Mouse (Mus musculus): ENCODE measurements around the gene Lbp.

Gene Lbp

GRCm38 (mm10) chr2:158364175-158364574 lies 57.9 kb downstream of the Lbp start:
- no peak for DNase-seq

- DNase-seq, result no peak
Observed at GRCm38 (mm10) chr2:158365099-158365850, 59.0 kb downstream of the Lbp start.

GRCm38 (mm10) chr2:158367654-158368053 lies 61.4 kb downstream of the Lbp start:
- DNase-seq, result no peak

DNA sequence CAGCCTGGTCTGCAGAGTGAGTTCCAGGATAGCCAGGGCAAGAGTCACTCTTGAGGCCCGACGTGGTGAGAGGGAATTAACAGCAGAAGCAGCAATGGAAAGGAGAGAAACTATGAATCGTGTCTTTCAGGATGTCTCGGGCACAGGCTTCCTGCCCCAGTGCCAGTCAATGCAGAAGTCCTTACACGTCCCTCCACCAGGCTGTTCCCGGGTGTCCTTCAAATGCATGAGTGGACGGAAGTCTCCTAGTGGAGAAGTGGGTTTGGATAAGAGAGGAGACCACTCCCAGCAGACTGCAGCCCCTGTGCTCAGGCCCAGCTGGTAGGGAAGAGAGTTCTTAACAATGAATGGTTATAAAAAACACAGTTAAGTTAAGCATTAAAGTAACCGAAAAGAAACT lies 62.0 kb downstream of the Lbp start:
- DNase-seq, result no peak

DNA sequence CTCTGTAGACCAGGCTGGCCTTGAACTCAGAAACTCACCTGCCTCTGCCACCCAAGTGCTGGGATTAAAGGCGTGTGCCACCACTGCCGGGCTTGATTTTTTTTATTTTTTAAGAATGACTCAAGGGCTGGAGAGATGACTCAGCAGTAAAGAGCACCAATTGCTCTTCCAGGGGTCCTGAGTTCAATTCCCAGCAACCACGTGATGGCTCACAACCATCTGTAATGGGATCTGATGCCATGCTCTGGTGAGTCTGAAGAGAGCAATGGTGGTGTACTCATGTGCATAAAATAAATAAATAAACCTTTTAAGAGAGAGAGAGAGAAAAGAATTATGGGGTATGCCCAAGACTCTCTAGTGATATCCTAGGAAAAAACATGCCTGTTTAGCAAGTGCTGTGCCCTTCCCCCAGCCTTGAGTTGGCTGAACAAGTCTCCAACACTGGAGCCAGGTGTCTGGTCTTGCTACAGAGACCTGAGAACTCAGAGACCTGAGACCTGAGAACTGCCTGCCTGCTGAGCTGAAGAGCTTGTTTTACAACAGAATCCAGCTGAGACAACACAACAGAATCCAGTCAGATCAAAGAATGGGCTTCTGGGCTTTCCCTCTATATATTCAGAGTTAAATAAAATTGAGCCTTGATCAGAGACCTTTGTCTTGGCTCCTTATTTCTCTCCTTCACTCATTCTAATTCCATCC lies 63.3 kb downstream of the Lbp start:
- DNase-seq, result no peak

- DNase-seq, result no peak
Observed at GRCm38 (mm10) chr2:158370173-158370550, 63.9 kb downstream of the Lbp start.

DNA sequence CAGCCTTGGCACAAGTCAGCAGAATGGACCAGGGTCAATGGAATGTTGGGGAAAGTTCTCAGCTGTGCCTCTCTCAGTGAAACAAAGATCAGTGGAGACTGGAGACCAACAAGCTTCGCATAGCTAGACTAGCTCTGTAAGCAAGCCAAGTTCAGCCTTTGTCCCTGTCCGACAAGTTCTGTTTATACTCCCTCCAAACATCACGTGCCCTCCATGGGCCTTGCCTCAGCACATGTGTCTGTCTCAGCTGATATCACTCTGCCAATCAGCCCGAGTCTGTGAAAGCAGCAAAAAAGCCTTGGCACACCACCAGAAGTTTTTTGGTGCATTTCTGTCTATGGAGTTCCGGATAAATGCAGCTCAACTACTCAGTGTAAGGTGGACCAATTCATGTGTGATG lies 66.8 kb downstream of the Lbp start:
- no peak for DNase-seq

GRCm38 (mm10) chr2:158373516-158373915 lies 67.2 kb downstream of the Lbp start:
- no peak for DNase-seq

GRCm38 (mm10) chr2:158375443-158376122 lies 69.3 kb downstream of the Lbp start, which contains the start of gene Snhg11:
TSS of gene Snhg11 (plus strand) at chr2:158375638.
- peak; percentile 60 for DNase-seq

DNA sequence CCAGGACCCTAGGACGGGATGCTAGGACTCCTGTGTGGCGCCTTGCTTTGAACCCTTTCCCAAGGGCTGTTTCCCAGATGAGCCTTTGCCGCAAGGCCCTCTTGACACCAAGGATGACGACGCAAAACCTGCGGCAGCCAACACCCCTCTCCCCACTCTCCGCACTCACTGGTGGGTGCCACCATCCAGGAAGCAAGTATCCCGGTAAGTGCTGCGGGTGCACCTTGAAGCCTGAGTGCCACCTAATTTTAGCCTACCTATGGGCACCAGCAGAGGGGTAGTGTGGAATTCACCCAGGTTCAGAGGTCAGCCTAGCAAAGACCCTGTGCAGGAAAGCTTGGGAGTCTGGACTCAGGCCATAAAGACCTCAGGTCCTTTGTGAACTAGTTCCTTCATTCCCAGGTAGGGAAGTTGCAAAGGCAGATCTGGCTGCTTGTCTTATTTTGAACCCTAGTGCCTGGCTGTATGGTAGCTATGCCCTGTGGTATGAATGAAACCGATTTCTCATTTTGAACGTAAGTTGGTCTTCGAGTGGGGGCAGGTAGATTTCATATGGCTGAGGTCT lies 69.9 kb downstream of the Lbp start:
- DNase-seq, result no peak

- no peak for DNase-seq
Observed at GRCm38 (mm10) chr2:158376798-158377197, 70.5 kb downstream of the Lbp start.

DNA sequence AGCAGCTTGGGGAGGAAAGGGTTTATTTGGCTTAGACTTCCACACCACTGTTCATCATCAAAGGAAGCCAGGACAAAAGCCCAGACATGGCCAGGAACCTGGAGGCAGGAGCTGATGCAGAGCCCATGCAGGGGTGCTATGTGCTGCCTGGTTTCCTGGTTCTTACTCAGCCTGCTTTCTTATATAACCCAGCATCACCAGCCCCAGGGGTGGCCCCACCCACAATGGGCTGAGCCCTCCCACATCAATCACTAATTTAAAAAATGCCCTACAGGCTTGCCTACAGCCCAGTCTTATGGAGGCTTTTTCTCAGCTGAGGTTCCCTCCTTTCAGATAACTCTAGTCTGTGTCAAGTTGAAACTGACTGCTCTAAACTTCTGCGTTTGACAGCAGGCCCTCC lies 71.5 kb downstream of the Lbp start:
- no peak for DNase-seq

DNA sequence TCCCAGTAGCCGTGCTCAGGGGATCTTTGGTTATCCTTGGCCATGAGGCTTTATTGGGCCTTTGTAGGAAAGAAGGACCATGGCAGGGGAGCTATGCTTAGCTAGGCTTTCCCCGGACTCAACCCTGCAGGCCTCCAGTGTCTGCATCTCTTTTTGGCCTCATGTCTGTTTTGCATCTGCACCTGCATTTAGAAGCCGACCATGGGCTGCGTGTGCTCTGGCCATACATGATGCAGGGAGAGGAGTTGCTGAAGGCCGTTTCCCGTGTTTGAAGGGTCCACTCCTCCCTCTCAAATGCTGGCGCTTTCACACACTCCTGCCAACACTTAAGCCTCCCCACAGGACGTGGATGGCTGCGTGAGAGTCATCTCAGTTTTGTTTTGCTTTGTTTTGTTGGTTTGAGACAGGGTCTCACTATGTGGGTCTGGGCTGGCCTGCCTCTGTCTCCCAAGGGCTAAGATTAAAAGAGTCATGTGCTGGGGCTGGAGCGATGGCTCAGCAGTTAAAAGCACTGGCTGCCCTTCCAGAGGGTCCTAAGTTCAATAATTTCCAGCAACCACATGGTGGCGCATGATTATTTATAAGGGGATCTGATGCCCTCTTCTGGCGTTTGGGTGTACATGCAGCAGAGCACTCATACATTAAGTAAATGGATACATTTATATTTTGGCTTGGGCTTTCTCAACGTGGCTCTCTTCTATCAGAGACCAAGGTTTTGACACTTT lies 73.2 kb downstream of the Lbp start:
- peak; percentile 84 to 86 for DNase-seq
